Mouse (Mus musculus) cerebellum, postnatal 10 days (tissue): ENCODE results near the gene Thumpd2.
A peak's percentile ranks its signal among the peaks of the same experiment; 100 is the strongest.

ENCODE experiments used
- DNase-seq, 2 experiments: peaks; one replicate each; pipeline ENCODE4 v3.0.0; 2021; ENCODE audit warnings: mixed read lengths in 2 of 2

The Thumpd2 gene

GRCm38 (mm10) chr17:81064979-81065311 is at the start of gene Thumpd2:
Gene Thumpd2, minus strand, starts transcription at chr17:81065082.
- DNase-seq, result peak; percentile 97 to 98

GRCm38 (mm10) chr17:81104237-81104636 is 39.4 kb upstream of the Thumpd2 start:
- no peak for DNase-seq

GRCm38 (mm10) chr17:81102866-81103265 is 38.0 kb upstream of the Thumpd2 start:
- no peak for DNase-seq

GRCm38 (mm10) chr17:81098444-81098843 is 33.6 kb upstream of the Thumpd2 start:
- no peak for DNase-seq

- no peak for DNase-seq
Observed at GRCm38 (mm10) chr17:81096490-81096889, 31.6 kb upstream of the Thumpd2 start.

- DNase-seq, result no peak
Observed at GRCm38 (mm10) chr17:81092794-81093193, 27.9 kb upstream of the Thumpd2 start.

- DNase-seq, result no peak
Observed at GRCm38 (mm10) chr17:81088866-81089265, 24.0 kb upstream of the Thumpd2 start.

GRCm38 (mm10) chr17:81087735-81088134 is 22.9 kb upstream of the Thumpd2 start:
- DNase-seq, result no peak

GRCm38 (mm10) chr17:81064279-81064978 is 453 bp downstream of the Thumpd2 start:
- DNase-seq, result peak in 1 of 2 experiments; percentile 30

- DNase-seq, result no peak
Observed at GRCm38 (mm10) chr17:81063346-81063745, 1.5 kb downstream of the Thumpd2 start.

GRCm38 (mm10) chr17:81062349-81062871 is 2.5 kb downstream of the Thumpd2 start:
- DNase-seq, result no peak

GRCm38 (mm10) chr17:81056796-81057381 is 8.0 kb downstream of the Thumpd2 start:
- DNase-seq, result no peak

- no peak for DNase-seq
Observed at GRCm38 (mm10) chr17:81056035-81056434, 8.8 kb downstream of the Thumpd2 start.

GRCm38 (mm10) chr17:81055522-81055921 is 9.4 kb downstream of the Thumpd2 start:
- DNase-seq, result no peak

- no peak for DNase-seq
Observed at GRCm38 (mm10) chr17:81053274-81053673, 11.6 kb downstream of the Thumpd2 start.

GRCm38 (mm10) chr17:81047930-81048564 is 16.8 kb downstream of the Thumpd2 start:
- no peak for DNase-seq

- peak; percentile 43 to 48 for DNase-seq
Observed at GRCm38 (mm10) chr17:81045525-81046150, 19.2 kb downstream of the Thumpd2 start.

- no peak for DNase-seq
Observed at GRCm38 (mm10) chr17:81045115-81045514, 19.8 kb downstream of the Thumpd2 start.

GRCm38 (mm10) chr17:81044356-81044755 is 20.5 kb downstream of the Thumpd2 start:
- no peak for DNase-seq

GRCm38 (mm10) chr17:81041662-81042061 is 23.2 kb downstream of the Thumpd2 start:
- no peak for DNase-seq

- no peak for DNase-seq
Observed at GRCm38 (mm10) chr17:81038707-81039408, 26.0 kb downstream of the Thumpd2 start.

GRCm38 (mm10) chr17:81035354-81035753 is 29.5 kb downstream of the Thumpd2 start:
- no peak for DNase-seq

GRCm38 (mm10) chr17:81032957-81033356 is 31.9 kb downstream of the Thumpd2 start:
- DNase-seq, result no peak
